Mouse (Mus musculus) thymus, adult 2 months (tissue): ENCODE data around the gene Sgce.

Source experiments
- CTCF ChIP-seq: fragments of 200-500 bp; IDR thresholded peaks from 2 replicates; pipeline ENCODE4 v1.5.1; 2012; ENCODE audit warnings: mild to moderate bottlenecking, control low read depth, low read length, moderate library complexity, borderline replicate concordance; ENCODE audit not compliant: control insufficient read depth, poor library complexity, insufficient read depth; ENCODE audit errors: extremely low read depth
- POLR2A ChIP-seq: fragments of 200-500 bp; IDR thresholded peaks from 2 replicates; pipeline ENCODE4 v1.6.1; 2012; ENCODE audit warnings: mild to moderate bottlenecking, low read length, control low read depth, moderate library complexity; ENCODE audit not compliant: control insufficient read depth, poor library complexity, insufficient read depth; ENCODE audit errors: extremely low read depth

- no peak for TF ChIP-seq CTCF
- no peak for TF ChIP-seq POLR2A
These were observed 66.4 kb downstream of the Sgce start for GRCm38 (mm10) chr6:4680576-4680975.
